Mouse (Mus musculus) megakaryocyte, embryonic 14.5 days (primary cell): ENCODE results near the gene Cytip.

ENCODE experiments used
- FLI1 ChIP-seq: IDR thresholded peaks from 2 replicates; pipeline ENCODE4 v1.6.1; 2012; ENCODE audit warnings: low read length, inconsistent platforms, mixed read lengths
- GATA1 ChIP-seq: IDR thresholded peaks from 3 replicates; pipeline ENCODE4 v1.6.1; 2012; ENCODE audit warnings: mixed read lengths, low read length, inconsistent platforms, borderline replicate concordance

- no peak for TF ChIP-seq GATA1
- TF ChIP-seq FLI1, result no peak
Observed at GRCm38 (mm10) chr2:58199442-58199841, 4.1 kb upstream of the Cytip start.
